Mouse (Mus musculus): Measurements from ENCODE around the gene Flnb.

- TF ChIP-seq CTCF (IDR thresholded peaks at IDR 0.05; ENCODE audit: low read depth, low read length) (no peak), POLR2AphosphoS5 (IDR thresholded peaks at IDR 0.05; ENCODE audit: insufficient replicate concordance, low read depth, low read length) (no peak), TAL1 (conservative IDR thresholded peaks at IDR 0.05; ENCODE audit: low read depth, low read length) (no peak)
Observed at GRCm38 (mm10) chr14:7867224-7867623, 49.5 kb downstream of the Flnb start.

Measured in G1E (cell line).